Mouse (Mus musculus): ENCODE measurements around the gene Grb2.

GRCm38 (mm10) chr11:115693979-115694578 lies 14.3 kb downstream of the Grb2 start:
- TF ChIP-seq CTCF (conservative IDR thresholded peaks at IDR 0.05; ENCODE audit: insufficient read depth, insufficient read length, low read depth, low read length): no peak
- TF ChIP-seq POLR2A (IDR thresholded peaks at IDR 0.05; ENCODE audit: low read depth, low read length): no peak
